8 mouse cellular contexts compared by ENCODE assay signal in genomic region chr19:29251958-29252801, GRCm38 (mm10). TPM values are rescaled to one million over a fixed set of nuclear protein-coding genes. Genes with fewer than 3 reads are reported as not detected.
DNase-seq lines count a peak whose midpoint lies in the region; ATAC-seq and TF ChIP-seq lines count a peak whose summit lies in the region.

No protein-coding gene starts in this region.

- peaks cover 18 to 24% of the 10 kb centered on the region in 2 experiments for H3K4me1 ChIP-seq in MEL (ENCODE audit: control insufficient read depth in 1 of 2, insufficient read depth in 2 of 2, low read length in 2 of 2)
- H3K4me1 ChIP-seq in embryonic facial prominence, embryonic 12.5 days, result peaks cover 27% of the 10 kb centered on the region; the same call in 1 of the 2 replicates
- H3K4me1 ChIP-seq in hindbrain, embryonic 12.5 days, result peaks cover 47% of the 10 kb centered on the region
- peaks cover 33% of the 10 kb centered on the region for H3K4me1 ChIP-seq in limb, embryonic 13.5 days

- TF ChIP-seq RAD21 in MEL (IDR thresholded peaks at IDR 0.05; ENCODE audit: low read depth, low read length), result no peak

- peaks cover 26% of the 10 kb centered on the region for H3K79me2 ChIP-seq in MEL (ENCODE audit: control insufficient read depth, insufficient read depth, low read length, poor library complexity)

- peak overlapping the region; percentile 83 for H3K9ac ChIP-seq in MEL (ENCODE audit: control insufficient read depth, low read depth, low read length, poor library complexity, severe bottlenecking)
- peak overlapping the region; percentile 98 for H3K9ac ChIP-seq in embryonic facial prominence, embryonic 12.5 days
- H3K9ac ChIP-seq in hindbrain, embryonic 12.5 days, result peak overlapping the region; percentile 95
- peak overlapping the region; percentile 96 for H3K9ac ChIP-seq in limb, embryonic 13.5 days

- peak overlapping the region; percentile 73 for H3K27ac ChIP-seq in MEL (ENCODE audit: control insufficient read depth, low read depth, low read length)
- H3K27ac ChIP-seq in embryonic facial prominence, embryonic 12.5 days, result peak overlapping the region; percentile 95
- H3K27ac ChIP-seq in hindbrain, embryonic 12.5 days, result peak overlapping the region; percentile 98
- H3K27ac ChIP-seq in limb, embryonic 13.5 days, result peak overlapping the region; percentile 96

- TF ChIP-seq CTCF in MEL (IDR thresholded peaks at IDR 0.05 in 2 of 3, conservative IDR thresholded peaks at IDR 0.05 in 1 of 3; ENCODE audit: control insufficient read depth in 1 of 3, insufficient read depth in 1 of 3, low read depth in 2 of 3, low read length in 3 of 3, poor library complexity in 1 of 3, severe bottlenecking in 1 of 3), result no peak

- WGBS in embryonic facial prominence, embryonic 12.5 days, result 1% methylated on average over 43 of the region's 44 CpGs
- 1% methylated on average over 40 of the region's 44 CpGs for whole genome bisulfite sequencing in hindbrain, embryonic 12.5 days
- WGBS in limb, embryonic 13.5 days, result under 1% methylated on average over 37 of the region's 44 CpGs

- ATAC-seq in embryonic facial prominence, embryonic 12.5 days (ENCODE audit: insufficient number of reproducible peaks, insufficient read depth, low FRiP score, low TSS enrichment), result peak; percentile 65
- ATAC-seq in hindbrain, embryonic 12.5 days (ENCODE audit: low FRiP score), result peak; percentile 76
- ATAC-seq in limb, embryonic 13.5 days (ENCODE audit: low FRiP score, low read depth), result peak; percentile 60; the same call in 1 of the 2 replicates

- H3K27me3 ChIP-seq in MEL (ENCODE audit: control insufficient read depth in 1 of 2, insufficient read depth in 2 of 2, low read length in 2 of 2), result no peaks in the 10 kb centered on the region
- H3K27me3 ChIP-seq in embryonic facial prominence, embryonic 12.5 days, result no peaks in the 10 kb centered on the region
- H3K27me3 ChIP-seq in hindbrain, embryonic 12.5 days, result no peaks in the 10 kb centered on the region
- no peaks in the 10 kb centered on the region for H3K27me3 ChIP-seq in limb, embryonic 13.5 days

- H3K4me3 ChIP-seq in MEL (ENCODE audit: control insufficient read depth in 1 of 2, insufficient read depth in 1 of 2, low read depth in 2 of 2, low read length in 2 of 2), result peak overlapping the region; percentile 81 to 84
- H3K4me3 ChIP-seq in embryonic facial prominence, embryonic 12.5 days, result peak overlapping the region; percentile 91
- peak overlapping the region; percentile 94 for H3K4me3 ChIP-seq in hindbrain, embryonic 12.5 days
- H3K4me3 ChIP-seq in limb, embryonic 13.5 days, result peak overlapping the region; percentile 89

- peak overlapping the region; percentile 80 for H3K4me2 ChIP-seq in embryonic facial prominence, embryonic 12.5 days (replicated peaks)
- H3K4me2 ChIP-seq in hindbrain, embryonic 12.5 days (replicated peaks), result peak overlapping the region; percentile 68
- peak overlapping the region; percentile 81 for H3K4me2 ChIP-seq in limb, embryonic 13.5 days (replicated peaks)

- peaks cover 0 to 30% of the 10 kb centered on the region in 2 experiments; a peak in 3 of 4 replicates for H3K36me3 ChIP-seq in MEL (ENCODE audit: control insufficient read depth in 1 of 2, insufficient read depth in 2 of 2, low read length in 2 of 2)
- no peaks in the 10 kb centered on the region for H3K36me3 ChIP-seq in embryonic facial prominence, embryonic 12.5 days
- H3K36me3 ChIP-seq in hindbrain, embryonic 12.5 days, result no peaks in the 10 kb centered on the region
- H3K36me3 ChIP-seq in limb, embryonic 13.5 days, result no peaks in the 10 kb centered on the region

- DNase-seq in heart, adult 11 months, result peak; percentile 91
- no peak for DNase-seq in heart, adult 8-10 months (ENCODE audit: low spot score)
- peak; percentile 95 for DNase-seq in MEL (ENCODE audit: low read depth, low spot score)
- peak; percentile 77 for DNase-seq in neural tube, embryonic 10.5 days (ENCODE audit: extremely low spot score, low spot score)
- peak; percentile 51 for DNase-seq in thymus, postnatal 0 days (ENCODE audit: low spot score)

- TF ChIP-seq EP300 in MEL (IDR thresholded peaks at IDR 0.05; ENCODE audit: low read depth in 1 of 2, low read length in 2 of 2), result no peak

- no peak for TF ChIP-seq POLR2A in MEL (IDR thresholded peaks at IDR 0.05; ENCODE audit: control insufficient read depth in 1 of 2, insufficient read depth in 1 of 2, low read depth in 1 of 2, low read length in 2 of 2, poor library complexity in 1 of 2)

- no peaks in the 10 kb centered on the region for H3K9me3 ChIP-seq in MEL (replicated peaks; ENCODE audit: insufficient read depth, low read length)
- H3K9me3 ChIP-seq in embryonic facial prominence, embryonic 12.5 days, result no peaks in the 10 kb centered on the region
- no peaks in the 10 kb centered on the region for H3K9me3 ChIP-seq in hindbrain, embryonic 12.5 days (replicated peaks)
- no peaks in the 10 kb centered on the region for H3K9me3 ChIP-seq in limb, embryonic 13.5 days

TF ChIP-seq in MEL, 35 proteins besides CTCF, POLR2A, EP300 and RAD21:
- TF ChIP-seq E2F4 (IDR thresholded peaks at IDR 0.05; ENCODE audit: borderline replicate concordance, low read depth, low read length) (no peak), TAL1 (IDR thresholded peaks at IDR 0.05; ENCODE audit: low read length) (0 out of 2 replicates have a peak, but pooled peaks have one; percentile 3)

RNA-seq across cellular contexts. Expression of gene Jak2, which starts 0.6 kb away (rescaled TPM):
- total RNA-seq in heart, adult 8-10 months (2022), result 10 to 100 TPM; 16.0 to 18.0 (median 16.9) TPM
- total RNA-seq in MEL (2012; rRNA removed), result 26.4 and 32.8 TPM in 2 replicates
- polyA plus RNA-seq in MEL (2012; ENCODE audit: insufficient read depth in 1 of 2, insufficient read length in 2 of 2, low read depth in 1 of 2, low replicate concordance in 2 of 2, missing spikeins in 1 of 2), result 10 to 100 TPM; 30.2 to 78.6 TPM
- 14.4 and 15.7 TPM in 2 replicates for polyA plus RNA-seq in embryonic facial prominence, embryonic 12.5 days (2016; fragmentation: Nextera tagmentation; extraction: Ambion mirVana)
- polyA plus RNA-seq in hindbrain, embryonic 12.5 days (2016; fragmentation: Nextera tagmentation; extraction: Ambion mirVana), result 17.4 and 17.5 TPM in 2 replicates
- 8.5 and 9.8 TPM in 2 replicates for polyA plus RNA-seq in limb, embryonic 13.5 days (2015; fragmentation: Nextera tagmentation; extraction: Ambion mirVana)
- polyA plus RNA-seq in thymus, postnatal 0 days (2015; fragmentation: Nextera tagmentation; extraction: Ambion mirVana), result 15.8 and 16.7 TPM in 2 replicates
